Mouse (Mus musculus): Measurements from ENCODE around the gene Dnali1. TPM values are rescaled to one million over a fixed set of nuclear protein-coding genes. Genes with fewer than 3 reads are reported as not detected.

Gene Dnali1
- not detected for polyA plus RNA-seq (2015; fragmentation: Illumina TruSeq; extraction: RNeasy Lipid Tissue Mini Kit (QIAGEN cat#74804); ENCODE audit: insufficient read depth, low replicate concordance)

GRCm38 (mm10) chr4:125065517-125066307, at the start of gene Dnali1:
TSS of gene Dnali1 (minus strand) at chr4:125065703.

GRCm38 (mm10) chr4:125084403-125085345, 19.2 kb upstream of the Dnali1 start, which contains the start of gene Meaf6:
TSS of gene Meaf6 (plus strand) at chr4:125085134.

GRCm38 (mm10) chr4:125066490-125067370, 1.2 kb upstream of the Dnali1 start, which contains the start of gene Snip1:
TSS of gene Snip1 (plus strand) at chr4:125066672.

GRCm38 (mm10) chr4:125015806-125016635, 49.5 kb downstream of the Dnali1 start, which contains the start of gene Gnl2:
TSS of gene Gnl2 (plus strand) at chr4:125016585.

Other genes with a start within 250 kb of the Dnali1 start
- 44.9 TPM for gene Yrdc, start 215.0 kb downstream of the Dnali1 start, polyA plus RNA-seq (2015; fragmentation: Illumina TruSeq; extraction: RNeasy Lipid Tissue Mini Kit (QIAGEN cat#74804); ENCODE audit: insufficient read depth, low replicate concordance)
- gene 1110065P20Rik, start 214.5 kb downstream of the Dnali1 start, polyA plus RNA-seq (2015; fragmentation: Illumina TruSeq; extraction: RNeasy Lipid Tissue Mini Kit (QIAGEN cat#74804); ENCODE audit: insufficient read depth, low replicate concordance), result 3.5 TPM
- 0.40 TPM for gene Maneal, start 203.5 kb downstream of the Dnali1 start, polyA plus RNA-seq (2015; fragmentation: Illumina TruSeq; extraction: RNeasy Lipid Tissue Mini Kit (QIAGEN cat#74804); ENCODE audit: insufficient read depth, low replicate concordance)
- gene Epha10, start 184.8 kb downstream of the Dnali1 start, polyA plus RNA-seq (2015; fragmentation: Illumina TruSeq; extraction: RNeasy Lipid Tissue Mini Kit (QIAGEN cat#74804); ENCODE audit: insufficient read depth, low replicate concordance), result not detected
- 27.9 TPM for gene 9930104L06Rik, start 128.7 kb downstream of the Dnali1 start, polyA plus RNA-seq (2015; fragmentation: Illumina TruSeq; extraction: RNeasy Lipid Tissue Mini Kit (QIAGEN cat#74804); ENCODE audit: insufficient read depth, low replicate concordance)
- gene Cdca8, start 126.4 kb downstream of the Dnali1 start, polyA plus RNA-seq (2015; fragmentation: Illumina TruSeq; extraction: RNeasy Lipid Tissue Mini Kit (QIAGEN cat#74804); ENCODE audit: insufficient read depth, low replicate concordance), result 24.0 TPM
- 1.9 TPM for gene Rspo1, start 79.3 kb downstream of the Dnali1 start, polyA plus RNA-seq (2015; fragmentation: Illumina TruSeq; extraction: RNeasy Lipid Tissue Mini Kit (QIAGEN cat#74804); ENCODE audit: insufficient read depth, low replicate concordance)
- 109 TPM for gene Gnl2, start 49.1 kb downstream of the Dnali1 start, polyA plus RNA-seq (2015; fragmentation: Illumina TruSeq; extraction: RNeasy Lipid Tissue Mini Kit (QIAGEN cat#74804); ENCODE audit: insufficient read depth, low replicate concordance)
- 28.7 TPM for gene Snip1, start 969 bp upstream of the Dnali1 start, polyA plus RNA-seq (2015; fragmentation: Illumina TruSeq; extraction: RNeasy Lipid Tissue Mini Kit (QIAGEN cat#74804); ENCODE audit: insufficient read depth, low replicate concordance)
- gene Meaf6, start 19.4 kb upstream of the Dnali1 start, polyA plus RNA-seq (2015; fragmentation: Illumina TruSeq; extraction: RNeasy Lipid Tissue Mini Kit (QIAGEN cat#74804); ENCODE audit: insufficient read depth, low replicate concordance), result 63.3 TPM
- 13.9 TPM for gene Zc3h12a, start 62.1 kb upstream of the Dnali1 start, polyA plus RNA-seq (2015; fragmentation: Illumina TruSeq; extraction: RNeasy Lipid Tissue Mini Kit (QIAGEN cat#74804); ENCODE audit: insufficient read depth, low replicate concordance)

All from spleen, adult 10 weeks (tissue).